Mouse (Mus musculus) kidney, postnatal 10 days (tissue): ENCODE data around the gene Auts2.

Source experiments
- DNase-seq: peaks from one replicate; pipeline ENCODE4 v3.0.0; 2021; ENCODE audit warnings: mixed read lengths

Gene Auts2

DNA sequence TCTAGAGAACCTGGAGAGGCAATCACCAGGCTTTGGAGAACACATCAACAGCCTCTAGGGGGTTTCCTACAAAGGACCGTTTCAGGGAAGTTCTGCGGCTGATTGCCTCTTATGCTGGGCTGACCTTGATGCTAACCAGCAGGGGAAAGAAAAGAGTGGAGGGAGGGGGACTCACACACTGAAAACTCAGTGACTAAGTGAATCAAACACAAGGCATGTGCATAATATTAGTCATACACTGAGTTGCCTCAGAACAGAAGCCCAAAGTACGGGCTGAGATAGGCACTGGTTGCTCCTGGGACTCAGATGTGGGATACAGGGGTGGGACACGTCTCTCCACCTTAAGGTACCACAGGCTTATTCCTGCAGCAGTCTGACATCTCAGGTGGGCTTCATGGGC lies 667.2 kb downstream of the Auts2 start:
- DNase-seq = no peak

- no peak for DNase-seq
Observed at GRCm38 (mm10) chr5:131873116-131873515, 670.0 kb downstream of the Auts2 start.

- DNase-seq = no peak
Observed at GRCm38 (mm10) chr5:131869711-131870499, 673.2 kb downstream of the Auts2 start.

- no peak for DNase-seq
Observed at GRCm38 (mm10) chr5:131865200-131865599, 677.9 kb downstream of the Auts2 start.

DNA sequence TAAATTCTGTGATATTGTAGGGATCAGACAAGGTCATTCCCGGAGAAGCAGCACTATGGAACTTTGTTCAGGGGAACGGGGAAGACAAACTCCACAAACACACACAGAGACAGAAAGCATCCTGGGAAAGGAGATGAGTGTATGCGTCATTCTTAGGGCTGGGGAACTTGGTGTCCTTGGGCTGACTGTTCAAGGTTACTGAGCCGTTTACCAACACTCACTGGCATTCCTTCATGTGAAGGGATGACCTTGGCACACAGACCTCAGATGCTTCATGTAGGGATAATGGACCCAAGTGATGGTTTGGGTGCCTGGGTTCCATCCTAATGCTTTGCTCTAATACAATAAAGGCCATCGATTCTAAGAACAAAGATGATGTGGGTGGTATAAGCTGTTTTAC lies 685.2 kb downstream of the Auts2 start:
- no peak for DNase-seq

DNA sequence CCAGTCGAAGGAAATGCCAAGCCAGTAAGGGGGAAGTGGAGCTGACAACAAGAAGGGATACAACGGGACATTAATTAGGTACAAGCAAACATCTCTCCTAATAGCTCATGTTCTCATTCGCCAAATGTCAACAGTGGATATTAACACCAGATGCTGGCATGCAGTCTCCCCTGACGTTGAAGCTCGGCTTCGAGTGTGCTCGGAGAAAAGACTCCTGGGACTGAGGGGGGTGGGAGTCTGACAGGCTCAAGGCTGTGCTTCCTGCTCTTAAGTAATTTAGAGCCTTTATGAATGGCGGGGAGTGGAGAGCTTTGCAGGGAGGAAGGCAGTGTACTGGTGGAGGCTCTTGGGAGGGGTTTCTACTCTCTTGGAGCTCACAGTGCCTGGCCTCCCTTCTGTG lies 687.8 kb downstream of the Auts2 start:
- DNase-seq = peak; percentile 62

DNA sequence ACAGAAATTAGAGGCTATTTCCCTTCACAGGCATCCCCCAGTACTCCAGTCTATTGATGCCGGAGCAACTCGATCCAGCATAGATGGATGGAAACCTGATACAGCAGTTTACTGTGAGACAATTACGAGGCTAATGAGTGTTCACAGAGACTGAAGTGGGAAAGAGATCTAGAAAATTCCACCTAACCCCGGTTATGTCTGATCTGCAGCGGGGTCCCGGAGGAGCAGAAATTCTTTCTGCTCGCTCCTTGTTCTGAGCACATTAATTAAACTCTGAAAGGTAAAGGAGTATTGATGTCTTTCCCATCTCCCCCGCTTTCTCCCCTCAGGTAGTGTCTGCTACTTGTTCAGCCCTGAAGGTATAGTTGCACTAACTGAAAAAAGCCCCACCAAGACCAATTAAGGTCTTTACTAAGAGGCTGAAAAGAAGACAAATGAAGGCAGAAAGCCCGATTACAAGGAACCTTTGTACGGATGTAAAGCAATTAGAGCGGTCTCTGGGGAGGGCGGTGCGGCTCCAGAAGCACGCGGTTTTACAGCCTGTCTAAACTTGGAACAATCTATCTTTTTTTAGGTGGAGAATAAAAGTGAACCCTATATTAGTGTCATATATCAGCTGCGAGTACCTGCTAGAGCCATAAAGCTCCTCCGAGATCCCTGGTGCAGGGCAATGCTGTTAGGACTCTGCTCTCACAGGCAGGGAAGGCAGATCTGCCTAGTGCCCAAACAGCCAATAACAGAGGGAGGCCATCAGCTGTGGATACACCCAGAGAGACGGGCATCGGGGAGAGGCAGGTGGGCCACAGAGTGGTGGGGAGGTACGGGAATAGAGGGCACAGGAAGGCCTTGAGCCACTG lies 691.3 kb downstream of the Auts2 start:
- DNase-seq = no peak

- peak; percentile 17 for DNase-seq
Observed at GRCm38 (mm10) chr5:131850632-131851335, 692.4 kb downstream of the Auts2 start.

DNA sequence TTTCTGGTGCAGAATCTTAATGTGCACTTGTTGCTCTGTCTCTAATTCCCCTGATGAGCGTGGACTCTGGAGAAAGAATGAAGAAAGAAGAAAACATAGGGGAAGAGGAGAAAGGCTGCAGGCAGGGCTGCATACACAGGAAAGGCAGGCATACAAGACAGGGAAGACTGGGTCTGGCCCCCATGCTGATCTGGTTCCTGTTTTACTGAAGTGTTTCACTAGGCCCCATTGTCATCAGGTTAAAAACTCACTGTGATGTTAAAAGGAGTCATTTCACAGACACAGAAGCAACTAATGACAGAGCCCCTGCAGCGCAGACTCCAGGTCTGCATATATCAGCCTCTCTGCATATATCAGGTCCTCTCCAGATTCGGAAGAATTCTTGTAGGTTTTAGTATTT lies 693.5 kb downstream of the Auts2 start:
- DNase-seq = no peak

DNA sequence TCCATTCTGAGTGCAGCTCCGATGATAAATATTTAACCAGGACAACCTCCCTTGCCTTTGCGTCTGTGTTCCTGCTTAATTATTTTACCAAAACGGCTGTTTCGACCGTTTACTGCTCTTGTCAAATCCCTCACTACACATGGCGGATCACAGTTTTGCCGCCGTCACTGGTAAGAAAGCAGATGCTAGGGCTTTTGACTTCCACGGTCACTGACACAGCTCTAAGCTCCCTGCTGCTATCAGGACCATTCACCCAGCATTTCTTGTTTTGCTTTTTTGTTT lies 698.7 kb downstream of the Auts2 start:
- no peak for DNase-seq

DNA sequence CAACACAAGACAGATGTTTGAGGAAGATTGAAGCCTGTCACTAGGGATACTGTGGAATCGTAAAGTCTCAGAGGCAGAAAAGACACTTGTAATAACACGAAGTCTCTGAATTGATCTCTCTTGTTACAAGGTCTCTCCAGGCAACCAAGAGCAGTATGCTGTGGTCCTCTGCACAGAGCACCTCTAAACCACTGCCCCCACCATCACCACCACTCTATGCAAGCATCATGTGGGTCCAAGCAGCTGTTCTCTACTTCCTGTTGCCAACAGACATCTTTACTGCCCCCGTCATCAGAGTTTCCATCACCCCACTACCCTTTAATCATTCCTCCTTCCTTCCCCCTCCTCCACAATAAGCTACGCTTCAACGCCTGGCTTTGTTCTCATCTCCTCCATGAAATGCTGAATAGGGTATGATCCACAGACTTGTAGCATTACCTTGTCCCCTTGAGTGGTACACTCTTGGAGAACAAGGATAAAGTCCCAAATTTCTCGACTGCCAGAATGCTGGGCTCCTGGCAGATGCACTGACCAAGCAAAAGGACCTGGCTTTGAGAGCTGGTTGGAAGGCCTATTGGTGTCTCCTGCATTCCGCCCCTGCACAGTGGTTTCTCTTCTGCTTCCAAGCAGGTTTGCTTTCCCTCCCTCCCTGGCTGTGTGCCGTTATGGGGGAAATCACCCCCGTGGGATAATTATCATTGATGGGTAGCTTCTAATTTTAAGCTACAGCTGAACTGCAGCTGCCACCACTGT lies 699.2 kb downstream of the Auts2 start:
- DNase-seq = no peak

DNA sequence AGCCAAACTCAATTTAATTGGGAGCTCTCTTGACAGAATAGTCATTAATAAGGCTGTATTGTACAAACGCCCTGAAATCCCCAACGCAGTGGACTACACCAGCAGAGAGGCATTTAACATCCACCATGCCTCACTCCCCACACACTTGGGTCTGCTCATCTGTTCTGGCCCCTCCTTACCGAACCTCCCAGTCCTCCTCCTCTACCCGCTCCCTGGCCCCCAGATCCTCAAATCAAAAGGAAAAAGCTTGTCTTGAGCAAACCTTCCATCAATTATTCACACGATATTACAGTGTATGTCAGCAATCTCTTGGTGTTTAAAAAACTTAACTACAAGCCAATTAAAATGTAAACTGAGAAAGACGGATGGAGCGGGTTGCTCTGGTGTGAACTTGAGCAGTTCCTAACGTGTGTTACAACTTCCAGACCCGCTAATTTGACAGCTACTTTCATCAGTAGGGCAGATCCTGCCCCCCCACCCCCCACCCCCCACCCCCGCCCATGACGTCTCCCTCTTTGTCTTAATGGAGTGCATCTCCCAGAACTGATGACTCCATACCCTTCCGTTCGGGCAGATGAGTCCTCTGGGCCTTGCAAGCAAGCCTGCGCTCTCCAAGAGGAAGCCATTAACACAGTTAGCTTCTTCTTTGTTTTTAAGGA lies 703.4 kb downstream of the Auts2 start:
- no peak for DNase-seq

- DNase-seq = no peak
Observed at GRCm38 (mm10) chr5:131839023-131839422, 704.1 kb downstream of the Auts2 start.

DNA sequence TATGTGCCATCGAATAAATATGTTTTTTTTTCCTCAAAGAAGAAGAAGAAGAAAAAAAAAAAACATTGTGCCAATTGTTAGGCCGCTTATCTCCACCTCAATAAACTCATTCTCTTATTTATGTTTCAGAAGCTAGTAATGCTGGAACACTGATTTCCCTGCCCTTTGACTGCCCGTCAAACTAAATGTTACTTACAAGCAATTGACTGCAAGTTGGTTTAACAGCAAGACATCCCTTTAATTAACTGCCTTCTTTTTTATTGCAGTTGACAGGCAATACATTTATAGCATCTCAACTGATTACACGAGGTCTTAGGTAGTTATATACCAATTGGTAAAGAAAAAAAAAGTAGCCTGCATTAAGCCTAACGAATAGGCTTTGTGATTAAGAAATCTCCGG lies 705.1 kb downstream of the Auts2 start:
- DNase-seq = no peak

- no peak for DNase-seq
Observed at GRCm38 (mm10) chr5:131836014-131836735, 707.0 kb downstream of the Auts2 start.

DNA sequence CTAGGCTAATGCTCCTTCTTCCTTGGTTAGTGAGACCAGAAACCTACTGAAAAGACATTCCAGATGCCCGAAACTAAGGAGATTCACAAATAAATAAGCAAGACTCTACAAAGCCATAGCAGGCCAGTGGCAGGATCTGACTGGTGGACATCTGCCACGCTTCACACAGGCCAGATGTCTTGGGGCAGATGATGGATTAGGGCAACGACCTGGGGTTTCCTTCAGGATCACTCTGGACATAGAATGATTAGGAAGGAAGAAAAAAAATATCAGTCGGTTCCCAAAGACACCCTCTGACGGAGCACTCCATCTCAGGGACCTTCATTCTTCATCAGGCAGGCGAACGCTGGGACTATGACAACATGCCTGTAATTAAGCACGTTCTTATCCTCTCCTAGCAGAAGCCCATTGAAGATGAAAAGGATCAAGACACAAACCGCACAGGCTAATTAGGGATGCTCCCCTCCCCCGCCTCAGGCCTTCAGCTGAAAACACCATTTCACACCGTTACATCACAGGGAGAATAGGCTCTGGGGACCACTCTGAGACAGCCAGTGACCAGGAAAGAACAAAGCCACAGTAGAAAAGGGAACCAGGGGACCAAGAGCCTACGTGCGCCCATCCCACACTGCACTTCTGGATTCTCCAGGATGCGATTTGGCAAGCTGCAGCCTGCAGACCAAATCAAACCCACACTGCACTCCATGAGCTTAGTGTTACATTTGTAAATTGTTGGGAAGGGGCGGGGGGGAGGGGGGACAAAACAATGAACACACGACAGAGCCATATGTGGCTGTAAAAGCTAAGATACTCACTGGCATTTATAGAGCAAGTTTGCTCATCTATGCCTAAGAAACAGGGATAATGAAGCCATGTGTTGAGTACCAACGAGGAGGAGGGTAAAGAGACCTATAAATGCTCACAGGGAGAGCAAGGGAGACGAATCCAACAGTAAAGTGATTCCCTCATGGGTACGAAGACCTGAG lies 710.0 kb downstream of the Auts2 start:
- DNase-seq = no peak

GRCm38 (mm10) chr5:131830111-131830510 lies 713.0 kb downstream of the Auts2 start:
- no peak for DNase-seq

DNA sequence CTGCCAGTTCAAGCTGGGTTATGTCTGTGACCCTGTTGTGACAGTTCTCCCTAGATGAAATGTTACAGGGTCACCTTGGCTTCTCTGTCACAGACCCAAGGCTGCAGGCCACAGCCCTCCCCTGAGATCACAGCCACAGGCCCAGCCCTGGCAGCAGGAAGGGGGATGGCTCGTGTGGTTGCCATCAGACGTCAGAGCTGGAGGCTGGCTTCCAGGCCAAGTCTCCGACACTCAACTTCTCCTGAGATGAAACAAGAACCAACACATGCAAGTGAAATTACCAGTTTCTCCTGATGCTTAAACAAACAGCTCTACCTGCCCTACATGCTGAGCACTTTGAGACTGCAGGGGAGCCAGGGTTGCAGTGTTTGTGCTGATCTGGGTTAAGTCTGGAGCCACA lies 713.9 kb downstream of the Auts2 start:
- DNase-seq = peak; percentile 22

DNA sequence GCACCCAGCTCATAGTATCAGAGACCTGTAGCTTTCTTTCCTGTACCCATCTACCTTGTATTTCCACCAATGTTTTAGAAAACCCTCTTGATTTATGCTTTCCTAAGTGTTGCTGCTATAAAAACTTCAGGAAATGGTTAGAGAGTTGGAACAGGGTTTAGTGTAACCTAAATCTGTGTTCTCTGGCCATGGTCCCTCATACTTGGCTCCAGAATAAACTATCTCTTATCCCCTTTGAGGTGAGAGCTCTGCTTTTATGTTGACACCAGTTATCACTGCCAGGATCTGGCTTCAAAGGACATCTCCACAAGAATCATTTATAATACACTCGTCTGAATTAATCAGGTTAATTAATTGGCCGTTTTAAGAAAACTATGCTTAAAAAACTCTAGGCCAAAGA lies 714.5 kb downstream of the Auts2 start:
- no peak for DNase-seq
